Mouse (Mus musculus) intestine, postnatal 0 days (tissue): ENCODE results near the gene Man1c1. TPM values are rescaled to one million over a fixed set of nuclear protein-coding genes. Genes with fewer than 3 reads are reported as not detected.

Source experiments
- ATAC-seq: fragments of 200-750 bp; cut with Nextera tagmentation; 2 replicates; pipeline ENCODE4 v1.8.0; 2017; ENCODE audit warnings: mild to moderate bottlenecking, moderate TSS enrichment, moderate library complexity
- H3K27ac ChIP-seq: fragments of 300-500 bp; sonication (generic); 2 replicates; pipeline ENCODE4 v1.5.1; 2014; ENCODE audit warnings: mild to moderate bottlenecking, low read depth, low read length, moderate library complexity
- H3K27me3 ChIP-seq: fragments of 300-500 bp; sonication (generic); replicated peaks from 2 replicates; pipeline ENCODE4 v1.6.1; 2014; ENCODE audit warnings: low read length, mixed read lengths; ENCODE audit not compliant: control insufficient read depth, insufficient read depth
- H3K36me3 ChIP-seq: fragments of 300-500 bp; sonication (generic); 2 replicates; pipeline ENCODE4 v1.6.1; 2014; ENCODE audit warnings: mild to moderate bottlenecking, moderate library complexity; ENCODE audit not compliant: control insufficient read depth, insufficient read depth
- H3K4me1 ChIP-seq: fragments of 300-500 bp; sonication (generic); replicated peaks from 2 replicates; pipeline ENCODE4 v1.6.1; 2014; ENCODE audit warnings: antibody characterized with exemption, low read length, mixed read lengths; ENCODE audit not compliant: control insufficient read depth, insufficient read depth
- H3K4me2 ChIP-seq: fragments of 300-500 bp; sonication (generic); replicated peaks from 2 replicates; pipeline ENCODE4 v1.6.1; 2014; ENCODE audit warnings: low read depth, mild to moderate bottlenecking, moderate library complexity
- H3K4me3 ChIP-seq: fragments of 300-500 bp; sonication (generic); 2 replicates; pipeline ENCODE4 v1.5.1; 2014; ENCODE audit warnings: low read depth, low read length
- H3K9ac ChIP-seq: fragments of 300-500 bp; sonication (generic); 2 replicates; pipeline ENCODE4 v1.6.1; 2014; ENCODE audit warnings: mild to moderate bottlenecking, low read depth, low read length
- H3K9me3 ChIP-seq: fragments of 300-500 bp; sonication (generic); 2 replicates; pipeline ENCODE4 v1.6.1; 2016; ENCODE audit warnings: mixed run types; ENCODE audit not compliant: control insufficient read depth
- CTCF ChIP-seq: sonication (generic); IDR thresholded peaks from 2 replicates; pipeline ENCODE4 v1.5.1; 2016; ENCODE audit warnings: low read depth, mild to moderate bottlenecking, control low read depth, antibody characterized with exemption, moderate library complexity
- whole genome bisulfite sequencing: fragments of 180-500 bp; shearing (Covaris S2); extraction: QIAGEN DNeasy Blood & Tissue Kit; methylation state at CpG from one replicate; pipeline ENCODE4 v1.1.7; 2014; 5-methylcytosine and 5-hydroxymethylcytosine counted together
- microRNA-seq: library from miRNA; unstranded; fragments of <30 nt; microRNA quantifications from one replicate; pipeline ENCODE4, GENCODE M21; 2016
- polyA plus RNA-seq: library from polyadenylated mRNA; unstranded; fragments of >200 nt; fragmentation: Nextera tagmentation; extraction: Ambion mirVana; gene quantifications from 2 replicates; pipeline ENCODE4 v1.2.1, GENCODE M21; 2015

Man1c1 gene
- polyA plus RNA-seq, 1 experiment from 2014 or later: 1.7 TPM

DNA sequence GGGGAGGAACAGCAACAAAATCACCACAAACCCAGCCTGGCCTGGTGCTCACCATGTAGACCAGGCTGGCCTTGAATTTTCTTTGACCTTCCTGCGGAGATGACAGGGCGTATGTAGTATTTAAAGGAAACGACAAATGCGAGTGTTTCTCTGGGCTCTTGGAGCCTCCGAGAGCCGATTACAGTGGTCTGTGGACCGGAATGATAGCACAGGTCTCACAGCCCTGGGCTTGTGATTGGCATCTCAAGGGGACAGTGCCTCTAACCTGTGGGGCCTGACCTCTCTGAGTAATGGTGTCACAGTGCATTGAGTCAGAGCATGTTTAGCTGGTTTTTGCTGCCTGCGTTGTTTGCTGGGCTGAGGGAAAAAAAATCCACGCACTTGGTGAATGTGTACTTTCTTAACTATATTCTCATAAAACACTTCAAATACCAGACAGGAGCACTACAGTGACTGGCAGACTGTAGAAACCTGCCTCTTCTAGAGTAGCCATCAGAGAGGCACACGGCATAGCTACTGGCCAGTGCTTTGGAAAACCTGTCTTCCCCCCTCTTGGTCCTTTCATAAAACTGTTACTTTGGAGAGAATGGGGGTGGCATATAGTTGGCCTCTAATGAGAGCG is 189.7 kb downstream of the Man1c1 start:
- Histone ChIP-seq H3K9me3 (no peaks in the 10 kb centered on the region), H3K4me2 (no peak overlapping the region), H3K4me1 (0 out of 2 replicates have a peak, but pooled peaks cover 4% of the 10 kb centered on the region), H3K4me3 (no peak overlapping the region), H3K27ac (no peak overlapping the region), H3K9ac (no peak overlapping the region), H3K36me3 (no peaks in the 10 kb centered on the region), H3K27me3 (no peaks in the 10 kb centered on the region)
- no peak for TF ChIP-seq CTCF
- 64% methylated on average over 11 of the region's 11 CpGs for WGBS
- no peak for ATAC-seq

DNA sequence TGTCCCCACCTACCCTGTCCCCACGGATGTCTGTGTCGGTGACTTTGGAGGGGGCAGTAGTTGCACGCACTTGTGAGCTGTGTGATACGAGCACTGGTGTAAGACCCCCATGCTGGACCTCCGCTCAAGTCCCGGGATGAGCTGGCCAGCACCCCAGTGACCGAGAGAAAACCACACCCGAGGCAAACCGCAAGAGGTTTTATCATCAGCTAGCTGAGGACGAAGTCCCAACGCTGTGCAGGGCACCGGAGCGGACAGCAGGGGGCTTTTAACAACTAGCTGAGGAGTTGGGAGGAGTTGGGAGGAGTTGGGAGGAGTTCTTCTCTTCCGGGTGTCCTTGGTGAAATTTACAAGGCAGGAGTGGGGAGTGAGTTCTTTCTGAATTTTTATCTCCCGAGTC is 191.3 kb downstream of the Man1c1 start:
- H3K4me3 ChIP-seq: no peak overlapping the region
- peaks cover 7% of the 10 kb centered on the region; the same call in 1 of the 2 replicates for H3K36me3 ChIP-seq
- WGBS: 11% methylated on average over 15 of the region's 15 CpGs
- H3K4me2 ChIP-seq: peak overlapping the region; percentile 58
- no peak overlapping the region for H3K9ac ChIP-seq
- no peaks in the 10 kb centered on the region for H3K27me3 ChIP-seq
- H3K9me3 ChIP-seq: no peaks in the 10 kb centered on the region
- peak; percentile 28; the same call in 1 of the 2 replicates for ATAC-seq
- peak; percentile 76 for TF ChIP-seq CTCF
- H3K4me1 ChIP-seq: 0 out of 2 replicates have a peak, but pooled peaks cover 4% of the 10 kb centered on the region
- no peak overlapping the region for H3K27ac ChIP-seq

DNA sequence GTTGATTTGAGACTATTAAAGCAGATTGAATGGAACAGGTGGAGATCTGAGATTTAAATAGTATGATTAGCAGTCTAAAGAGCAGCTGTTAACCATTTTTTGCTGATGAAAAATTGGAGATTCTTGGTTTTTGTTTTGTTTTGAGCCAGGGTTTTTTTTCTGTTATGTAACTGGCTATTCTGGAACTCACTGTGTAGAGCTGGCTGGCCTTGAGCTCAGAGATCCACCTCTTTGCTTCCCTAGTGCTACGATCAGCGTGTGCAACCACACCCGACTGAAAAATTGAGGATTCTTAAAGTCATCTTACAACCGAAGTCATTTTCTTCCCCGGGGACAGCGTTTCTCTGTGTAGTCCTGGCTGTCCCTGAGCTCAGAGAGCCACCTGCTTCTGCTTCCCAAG is 192.4 kb downstream of the Man1c1 start:
- Histone ChIP-seq H3K9me3 (no peaks in the 10 kb centered on the region), H3K4me2 (peak overlapping the region; percentile 81), H3K9ac (no peak overlapping the region), H3K27ac (no peak overlapping the region), H3K4me3 (peak overlapping the region; percentile 43; the same call in 1 of the 2 replicates), H3K36me3 (peaks cover 18% of the 10 kb centered on the region), H3K4me1 (0 out of 2 replicates have a peak, but pooled peaks cover 4% of the 10 kb centered on the region), H3K27me3 (no peaks in the 10 kb centered on the region)
- no peak for TF ChIP-seq CTCF
- no peak for ATAC-seq
- WGBS: 43% methylated on average over 6 of the region's 6 CpGs

Small RNA genes within 50 kb of the gene (microRNA-seq; reads per million reads assigned to microRNA genes)
- not detected for gene Mir6403

Other genes with a start within 250 kb of the Man1c1 start
- gene Stmn1, start 236.0 kb downstream of the Man1c1 start, polyA plus RNA-seq: 398 and 412 TPM in 2 replicates
- 62.6 and 70.3 TPM in 2 replicates for gene Paqr7, start 207.6 kb downstream of the Man1c1 start, polyA plus RNA-seq
- gene Aunip, start 193.3 kb downstream of the Man1c1 start, polyA plus RNA-seq: 3.8 TPM in 2 replicates
- gene Mtfr1l, start 168.9 kb downstream of the Man1c1 start, polyA plus RNA-seq: 84.5 and 88.1 TPM in 2 replicates
- gene Selenon, start 152.1 kb downstream of the Man1c1 start, polyA plus RNA-seq: 5.7 and 6.8 TPM in 2 replicates
- gene Ldlrap1, start 63.7 kb upstream of the Man1c1 start, polyA plus RNA-seq: 18.0 and 18.1 TPM in 2 replicates
- 18.5 and 19.0 TPM in 2 replicates for gene Maco1, start 149.1 kb upstream of the Man1c1 start, polyA plus RNA-seq
- 0.10 and 0.16 TPM in 2 replicates for gene Rhd, start 160.2 kb upstream of the Man1c1 start, polyA plus RNA-seq
- 129 and 136 TPM in 2 replicates for gene Tmem50a, start 210.7 kb upstream of the Man1c1 start, polyA plus RNA-seq
- 252 and 263 TPM in 2 replicates for gene Rsrp1, start 219.3 kb upstream of the Man1c1 start, polyA plus RNA-seq
- 76.2 and 88.6 TPM in 2 replicates for gene Syf2, start 226.6 kb upstream of the Man1c1 start, polyA plus RNA-seq